Mouse (Mus musculus): ENCODE data around the gene Samhd1.

Gene Samhd1

GRCm38 (mm10) chr2:157072316-157072990 lies 62.6 kb downstream of the Samhd1 start:
- DNase-seq (ENCODE audit: low spot score): no peak

- peak; percentile 88 for DNase-seq (ENCODE audit: low spot score)
These were observed 63.5 kb downstream of the Samhd1 start for GRCm38 (mm10) chr2:157071556-157071955.

- DNase-seq (ENCODE audit: low spot score): peak; percentile 77
These were observed 64.7 kb downstream of the Samhd1 start for GRCm38 (mm10) chr2:157070365-157070764.

GRCm38 (mm10) chr2:157069755-157070315 lies 65.2 kb downstream of the Samhd1 start:
- DNase-seq (ENCODE audit: low spot score): peak; percentile 54

GRCm38 (mm10) chr2:157069355-157069735 lies 65.7 kb downstream of the Samhd1 start:
- peak; percentile 80 for DNase-seq (ENCODE audit: low spot score)

- no peak for DNase-seq (ENCODE audit: low spot score)
These were observed 66.2 kb downstream of the Samhd1 start for GRCm38 (mm10) chr2:157068701-157069354.

- DNase-seq (ENCODE audit: low spot score): no peak
These were observed 68.2 kb downstream of the Samhd1 start for GRCm38 (mm10) chr2:157066731-157067430.

- DNase-seq (ENCODE audit: low spot score): no peak
These were observed 69.2 kb downstream of the Samhd1 start for GRCm38 (mm10) chr2:157065879-157066226.

GRCm38 (mm10) chr2:157064978-157065878 lies 69.8 kb downstream of the Samhd1 start:
- DNase-seq (ENCODE audit: low spot score): no peak

GRCm38 (mm10) chr2:157064136-157064535 lies 70.9 kb downstream of the Samhd1 start:
- DNase-seq (ENCODE audit: low spot score): no peak

GRCm38 (mm10) chr2:157063241-157063700 lies 71.8 kb downstream of the Samhd1 start:
- DNase-seq (ENCODE audit: low spot score): no peak

GRCm38 (mm10) chr2:157060557-157061305 lies 74.3 kb downstream of the Samhd1 start:
- DNase-seq (ENCODE audit: low spot score): no peak

- DNase-seq (ENCODE audit: low spot score): no peak
These were observed 75.0 kb downstream of the Samhd1 start for GRCm38 (mm10) chr2:157060037-157060436.

- no peak for DNase-seq (ENCODE audit: low spot score)
These were observed 75.9 kb downstream of the Samhd1 start for GRCm38 (mm10) chr2:157059166-157059565.

GRCm38 (mm10) chr2:157058342-157058998 lies 76.6 kb downstream of the Samhd1 start:
- DNase-seq (ENCODE audit: low spot score): peak; percentile 62

- DNase-seq (ENCODE audit: low spot score): no peak
These were observed 77.3 kb downstream of the Samhd1 start for GRCm38 (mm10) chr2:157057758-157058157.

GRCm38 (mm10) chr2:157057186-157057585 lies 77.9 kb downstream of the Samhd1 start:
- no peak for DNase-seq (ENCODE audit: low spot score)

- DNase-seq (ENCODE audit: low spot score): no peak
These were observed 79.3 kb downstream of the Samhd1 start for GRCm38 (mm10) chr2:157055721-157056120.

- DNase-seq (ENCODE audit: low spot score): no peak
These were observed 80.2 kb downstream of the Samhd1 start for GRCm38 (mm10) chr2:157054816-157055215.

- no peak for DNase-seq (ENCODE audit: low spot score)
These were observed 80.8 kb downstream of the Samhd1 start for GRCm38 (mm10) chr2:157054297-157054696.

Data from MN1 (cell line).